Mouse (Mus musculus) lung, embryonic 14.5 days (tissue): Measurements from ENCODE around the gene Tbx3. TPM values are rescaled to one million over a fixed set of nuclear protein-coding genes. Genes with fewer than 3 reads are reported as not detected.
A peak's percentile ranks its signal among the peaks of the same experiment; 100 is the strongest.

ENCODE experiments used
- ATAC-seq: fragments of 200-750 bp; cut with Nextera tagmentation; 2 replicates; pipeline ENCODE4 v1.8.0; 2017; ENCODE audit warnings: mild to moderate bottlenecking, moderate TSS enrichment, moderate library complexity; ENCODE audit not compliant: insufficient read depth
- DNase-seq: peaks from one replicate; pipeline ENCODE4 v3.0.0-alpha.2; 2015
- H3K27ac ChIP-seq: fragments of 300-500 bp; sonication (generic); 2 replicates; pipeline ENCODE4 v1.5.1; 2014; ENCODE audit warnings: low read depth, mild to moderate bottlenecking, moderate library complexity
- H3K27me3 ChIP-seq: fragments of 300-500 bp; sonication (generic); 2 replicates; pipeline ENCODE4 v1.6.1; 2014; ENCODE audit warnings: low read length, control low read depth; ENCODE audit not compliant: insufficient read depth
- H3K36me3 ChIP-seq: fragments of 300-500 bp; sonication (generic); 2 replicates; pipeline ENCODE4 v1.6.1; 2014; ENCODE audit warnings: control low read depth; ENCODE audit not compliant: insufficient read depth
- H3K4me1 ChIP-seq: fragments of 300-500 bp; sonication (generic); 2 replicates; pipeline ENCODE4 v1.6.1; 2014; ENCODE audit warnings: antibody characterized with exemption, control low read depth; ENCODE audit not compliant: insufficient read depth
- H3K4me2 ChIP-seq: fragments of 300-500 bp; sonication (generic); 2 replicates; pipeline ENCODE4 v1.6.1; 2014; ENCODE audit warnings: mild to moderate bottlenecking
- H3K4me3 ChIP-seq: fragments of 300-500 bp; sonication (generic); 2 replicates; pipeline ENCODE4 v1.5.1; 2014; ENCODE audit warnings: low read depth, low read length
- H3K9ac ChIP-seq: fragments of 300-500 bp; sonication (generic); 2 replicates; pipeline ENCODE4 v1.6.1; 2014
- H3K9me3 ChIP-seq: fragments of 300-500 bp; sonication (generic); 2 replicates; pipeline ENCODE4 v1.6.1; 2016; ENCODE audit warnings: low read depth, low read length, control low read depth
- CTCF ChIP-seq: IDR thresholded peaks from 2 replicates; pipeline ENCODE4 v1.5.1; 2016; ENCODE audit warnings: antibody characterized with exemption, low read depth
- WGBS: fragments of 180-500 bp; shearing (Covaris S2); extraction: QIAGEN DNeasy Blood & Tissue Kit; methylation state at CpG from one replicate; pipeline ENCODE4 v1.1.7; 2014; 5-methylcytosine and 5-hydroxymethylcytosine counted together
- polyA plus RNA-seq: library from polyadenylated mRNA; unstranded; fragments of >200 nt; fragmentation: Nextera tagmentation; extraction: Ambion mirVana; gene quantifications from 2 replicates; pipeline ENCODE4 v1.2.1, GENCODE M21; 2014

Gene Tbx3
- polyA plus RNA-seq, 1 experiment from 2014 or later: 82.1 TPM

- Histone ChIP-seq H3K4me1 (peaks cover 22% of the 10 kb centered on the region), H3K4me3 (no peak overlapping the region), H3K36me3 (peaks cover 11% of the 10 kb centered on the region), H3K9me3 (no peaks in the 10 kb centered on the region), H3K4me2 (no peak overlapping the region), H3K27me3 (peaks cover 51% of the 10 kb centered on the region), H3K27ac (no peak overlapping the region), H3K9ac (no peak overlapping the region)
- DNase-seq: no peak
- TF ChIP-seq CTCF: no peak
- 59% methylated on average over 3 of the region's 3 CpGs for WGBS
- ATAC-seq: no peak
These were observed 17.8 kb downstream of the Tbx3 start for GRCm38 (mm10) chr5:119688306-119688705.

DNA sequence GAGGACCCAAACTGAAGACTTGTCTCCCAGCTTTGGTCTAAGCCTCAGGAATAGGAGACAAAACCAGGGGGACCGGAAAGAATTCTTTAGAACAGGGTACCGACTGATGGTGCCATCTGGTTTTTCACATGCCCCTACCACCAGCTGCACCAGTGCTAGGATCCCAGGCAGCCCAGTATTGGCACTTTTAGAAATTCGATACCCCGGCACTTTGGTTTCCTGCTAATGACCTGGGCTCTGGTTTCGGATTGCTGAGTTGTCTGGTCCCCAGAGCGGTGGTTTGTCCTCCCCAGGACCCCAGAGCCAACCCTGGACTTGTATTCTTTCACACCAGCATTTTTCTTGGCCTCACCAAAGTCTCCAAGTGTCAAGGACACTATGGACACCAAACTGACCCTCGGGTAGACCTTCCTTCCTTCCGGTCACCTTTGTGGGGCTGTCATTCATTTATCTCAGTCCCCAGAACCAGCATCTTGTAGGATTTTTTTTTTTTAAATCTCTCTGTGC, 18.5 kb downstream of the Tbx3 start:
- Histone ChIP-seq H3K4me1 (peaks cover 22% of the 10 kb centered on the region), H3K36me3 (peaks cover 4% of the 10 kb centered on the region; the same call in 1 of the 2 replicates), H3K4me3 (no peak overlapping the region), H3K27me3 (peaks cover 47% of the 10 kb centered on the region), H3K9ac (no peak overlapping the region), H3K27ac (no peak overlapping the region), H3K9me3 (no peaks in the 10 kb centered on the region), H3K4me2 (no peak overlapping the region)
- no peak for TF ChIP-seq CTCF
- ATAC-seq (no peak), DNase-seq (no peak)
- WGBS: 43% methylated on average over 8 of the region's 8 CpGs

- no peak overlapping the region for H3K4me3 ChIP-seq
- peaks cover 22% of the 10 kb centered on the region for H3K4me1 ChIP-seq
- H3K27ac ChIP-seq: no peak overlapping the region
- 44% methylated on average over 3 of the region's 3 CpGs for WGBS
- no peak overlapping the region for H3K9ac ChIP-seq
- H3K4me2 ChIP-seq: no peak overlapping the region
- H3K36me3 ChIP-seq: no peaks in the 10 kb centered on the region
- peaks cover 43% of the 10 kb centered on the region for H3K27me3 ChIP-seq
- no peak for TF ChIP-seq CTCF
- H3K9me3 ChIP-seq: no peaks in the 10 kb centered on the region
- no peak for ATAC-seq
- no peak for DNase-seq
These were observed 19.0 kb downstream of the Tbx3 start for GRCm38 (mm10) chr5:119689501-119689900.

- Histone ChIP-seq H3K4me3 (no peak overlapping the region), H3K27me3 (peaks cover 36% of the 10 kb centered on the region), H3K9ac (no peak overlapping the region), H3K4me1 (peaks cover 18% of the 10 kb centered on the region), H3K9me3 (no peaks in the 10 kb centered on the region), H3K4me2 (no peak overlapping the region), H3K36me3 (no peaks in the 10 kb centered on the region), H3K27ac (no peak overlapping the region)
- no peak for ATAC-seq
- DNase-seq: peak; percentile 96
- TF ChIP-seq CTCF: peak; percentile 91
- WGBS: under 1% methylated on average over 13 of the region's 13 CpGs
These were observed 20.6 kb downstream of the Tbx3 start for GRCm38 (mm10) chr5:119691075-119691474.

- TF ChIP-seq CTCF: peak; percentile 40
- Histone ChIP-seq H3K9me3 (no peaks in the 10 kb centered on the region), H3K36me3 (no peaks in the 10 kb centered on the region), H3K4me1 (peaks cover 5% of the 10 kb centered on the region; the same call in 1 of the 2 replicates), H3K27ac (no peak overlapping the region), H3K9ac (no peak overlapping the region), H3K4me3 (no peak overlapping the region), H3K4me2 (no peak overlapping the region), H3K27me3 (peaks cover 24% of the 10 kb centered on the region)
- WGBS: 29% methylated on average over 6 of the region's 6 CpGs
- no peak for DNase-seq
- no peak for ATAC-seq
These were observed 22.0 kb downstream of the Tbx3 start for GRCm38 (mm10) chr5:119692425-119692824.

DNA sequence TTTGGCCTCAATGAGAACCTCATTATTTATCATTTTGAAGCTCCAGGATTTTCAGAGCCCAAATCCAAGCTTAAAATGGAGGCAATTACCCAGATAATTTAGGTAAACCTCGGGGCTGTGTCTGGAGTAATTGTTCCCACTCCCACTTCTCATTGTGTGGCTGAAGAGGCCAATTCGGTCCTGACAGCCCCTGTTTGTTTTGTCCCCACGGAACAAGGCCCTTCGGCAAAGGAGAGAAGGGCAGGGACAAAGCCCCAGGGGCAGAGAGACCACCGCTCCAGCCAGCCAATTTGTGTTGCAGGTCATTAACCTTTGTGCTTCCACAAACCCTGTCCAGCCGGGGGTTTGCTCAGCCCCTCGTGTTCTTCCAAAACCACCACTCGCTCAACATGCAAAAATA, 24.4 kb downstream of the Tbx3 start:
- H3K4me1 ChIP-seq: no peaks in the 10 kb centered on the region
- H3K4me3 ChIP-seq: no peak overlapping the region
- no peak for TF ChIP-seq CTCF
- peaks cover 2% of the 10 kb centered on the region; the same call in 1 of the 2 replicates for H3K27me3 ChIP-seq
- H3K4me2 ChIP-seq: no peak overlapping the region
- H3K27ac ChIP-seq: no peak overlapping the region
- WGBS: 23% methylated on average over 8 of the region's 8 CpGs
- no peaks in the 10 kb centered on the region for H3K36me3 ChIP-seq
- H3K9ac ChIP-seq: no peak overlapping the region
- ATAC-seq (no peak), DNase-seq (no peak)
- H3K9me3 ChIP-seq: no peaks in the 10 kb centered on the region

DNA sequence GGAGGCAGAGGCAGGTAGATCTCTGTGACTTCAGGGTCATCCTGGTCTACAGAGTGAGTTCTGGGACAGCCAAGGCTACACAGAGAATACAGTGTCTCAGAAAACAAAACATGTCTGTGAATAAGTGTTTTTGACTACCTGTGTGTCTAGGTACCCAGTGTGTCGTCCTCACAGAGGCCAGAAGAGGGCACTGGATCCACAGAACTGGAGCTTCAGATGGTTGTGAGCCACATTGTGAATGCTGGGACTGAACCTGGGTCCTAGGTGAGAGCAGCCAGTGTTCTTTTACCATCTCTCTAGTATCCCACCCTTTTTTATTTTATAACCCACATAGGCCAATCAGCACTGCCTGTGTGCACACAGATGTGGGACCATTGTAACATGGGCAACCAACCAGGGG, 32.6 kb downstream of the Tbx3 start:
- no peak for ATAC-seq
- H3K36me3 ChIP-seq: no peaks in the 10 kb centered on the region
- H3K9me3 ChIP-seq: no peaks in the 10 kb centered on the region
- no peak overlapping the region for H3K9ac ChIP-seq
- DNase-seq: no peak
- H3K27me3 ChIP-seq: peaks cover 14% of the 10 kb centered on the region; the same call in 1 of the 2 replicates
- H3K4me1 ChIP-seq: no peaks in the 10 kb centered on the region
- no peak overlapping the region for H3K27ac ChIP-seq
- no peak overlapping the region for H3K4me2 ChIP-seq
- TF ChIP-seq CTCF: no peak
- no peak overlapping the region for H3K4me3 ChIP-seq
- WGBS: 68% methylated on average over 1 of the region's 1 CpGs
